Mouse (Mus musculus): ENCODE measurements around the gene Pcdh19.

- TF ChIP-seq CTCF (conservative IDR thresholded peaks at IDR 0.05; ENCODE audit: insufficient read depth, insufficient read length, low read depth, low read length) (no peak), POLR2A (IDR thresholded peaks at IDR 0.05; ENCODE audit: low read depth, low read length) (no peak)
These were observed 14.1 kb upstream of the Pcdh19 start for GRCm38 (mm10) chrX:133702902-133703301.
